Mouse (Mus musculus) activated CD4-positive, CD25-positive, alpha-beta regulatory T cell, adult 9 weeks (primary cell): ENCODE results near the gene Olfr1101. TPM values are rescaled to one million over a fixed set of nuclear protein-coding genes. Genes with fewer than 3 reads are reported as not detected.

ENCODE experiments used
- polyA plus RNA-seq: library from polyadenylated mRNA; unstranded; fragments of 100-300 nt; shearing (Covaris generic); gene quantifications from one replicate; pipeline ENCODE4 v1.2.1, GENCODE M21; 2017

The Olfr1101 gene
- not detected for polyA plus RNA-seq

GRCm38 (mm10) chr2:86991121-86991520 lies at the start of gene Olfr1101:
Olfr1101 (minus strand) TSS chr2:86991221.

GRCm38 (mm10) chr2:87036431-87036830 lies 45.4 kb upstream of the Olfr1101 start, which contains the start of gene Olfr1105:
Olfr1105 (minus strand) TSS chr2:87036531.

GRCm38 (mm10) chr2:87026980-87027379 lies 36.0 kb upstream of the Olfr1101 start, which contains the start of gene Olfr1104:
Olfr1104 (minus strand) TSS chr2:87027080.

GRCm38 (mm10) chr2:86998098-86998497 lies 7.1 kb upstream of the Olfr1101 start, which contains the start of gene Olfr1102:
Olfr1102 (plus strand) TSS chr2:86998398.

GRCm38 (mm10) chr2:86979854-86980253 lies 11.2 kb downstream of the Olfr1101 start, which contains the start of gene Olfr1100:
Olfr1100 (minus strand) TSS chr2:86979954.

GRCm38 (mm10) chr2:86960593-86960992 lies 30.4 kb downstream of the Olfr1101 start, which contains the start of gene Olfr1099:
Olfr1099 (minus strand) TSS chr2:86960693.

Other genes starting within 250 kb of the Olfr1101 start
- gene Olfr1090, start 232.2 kb downstream of the Olfr1101 start, polyA plus RNA-seq = not detected
- not detected for gene Olfr1093, start 208.7 kb downstream of the Olfr1101 start, polyA plus RNA-seq
- gene Olfr141, start 181.2 kb downstream of the Olfr1101 start, polyA plus RNA-seq = not detected
- gene Olfr1094, start 166.6 kb downstream of the Olfr1101 start, polyA plus RNA-seq = not detected
- not detected for gene Olfr1095, start 139.5 kb downstream of the Olfr1101 start, polyA plus RNA-seq
- gene Gm13723, start 116.4 kb downstream of the Olfr1101 start, polyA plus RNA-seq = not detected
- not detected for gene Olfr1097, start 99.0 kb downstream of the Olfr1101 start, polyA plus RNA-seq
- not detected for gene Olfr1098, start 66.7 kb downstream of the Olfr1101 start, polyA plus RNA-seq
- gene Olfr1099, start 30.5 kb downstream of the Olfr1101 start, polyA plus RNA-seq = not detected
- not detected for gene Olfr1100, start 11.3 kb downstream of the Olfr1101 start, polyA plus RNA-seq
- not detected for gene Olfr1102, start 7.2 kb upstream of the Olfr1101 start, polyA plus RNA-seq
- gene Olfr1104, start 35.9 kb upstream of the Olfr1101 start, polyA plus RNA-seq = not detected
- gene Olfr1105, start 45.3 kb upstream of the Olfr1101 start, polyA plus RNA-seq = not detected
- not detected for gene Olfr1106, start 61.1 kb upstream of the Olfr1101 start, polyA plus RNA-seq
- not detected for gene Olfr1107, start 84.6 kb upstream of the Olfr1101 start, polyA plus RNA-seq
- gene Olfr1109, start 104.8 kb upstream of the Olfr1101 start, polyA plus RNA-seq = not detected
- not detected for gene Olfr259, start 123.3 kb upstream of the Olfr1101 start, polyA plus RNA-seq
- not detected for gene Olfr1110, start 149.1 kb upstream of the Olfr1101 start, polyA plus RNA-seq
- gene Olfr1111, start 161.4 kb upstream of the Olfr1101 start, polyA plus RNA-seq = not detected
- gene Olfr1112, start 196.6 kb upstream of the Olfr1101 start, polyA plus RNA-seq = not detected
- not detected for gene Olfr1113, start 217.7 kb upstream of the Olfr1101 start, polyA plus RNA-seq